In genomic region chr2:122374666-122375331, GRCm38 (mm10) we compare ENCODE assay signal across 7 mouse cellular contexts. TPM values are rescaled to one million over a fixed set of nuclear protein-coding genes. Genes with fewer than 3 reads are reported as not detected.
DNase-seq lines count a peak whose midpoint lies in the region; ATAC-seq lines count a peak whose summit lies in the region.

No protein-coding gene starts in this region.

- peak overlapping the region; percentile 63 for H3K9ac ChIP-seq in embryonic facial prominence, embryonic 14.5 days (ENCODE audit: low read depth, low read length)
- H3K9ac ChIP-seq in stomach, embryonic 14.5 days (replicated peaks; ENCODE audit: low read depth, low read length) = peak overlapping the region; percentile 11; the same call in 1 of the 2 replicates

- H3K9me3 ChIP-seq in embryonic facial prominence, embryonic 14.5 days (ENCODE audit: control insufficient read depth, low read length) = no peaks in the 10 kb centered on the region
- H3K9me3 ChIP-seq in limb, embryonic 10.5 days (replicated peaks) = no peaks in the 10 kb centered on the region
- no peaks in the 10 kb centered on the region for H3K9me3 ChIP-seq in stomach, embryonic 14.5 days (ENCODE audit: control insufficient read depth, low read depth, low read length)

- peak overlapping the region; percentile 62 for H3K4me3 ChIP-seq in embryonic facial prominence, embryonic 14.5 days (ENCODE audit: low read depth, low read length)
- peak overlapping the region; percentile 66 for H3K4me3 ChIP-seq in limb, embryonic 10.5 days
- H3K4me3 ChIP-seq in stomach, embryonic 14.5 days (ENCODE audit: low read depth, low read length) = peak overlapping the region; percentile 36

- no peaks in the 10 kb centered on the region for H3K36me3 ChIP-seq in embryonic facial prominence, embryonic 14.5 days (ENCODE audit: control insufficient read depth, insufficient read depth, low read length)
- H3K36me3 ChIP-seq in limb, embryonic 10.5 days = no peaks in the 10 kb centered on the region
- no peaks in the 10 kb centered on the region for H3K36me3 ChIP-seq in stomach, embryonic 14.5 days (ENCODE audit: control insufficient read depth, insufficient read depth, low read length)

- no peaks in the 10 kb centered on the region for H3K4me1 ChIP-seq in embryonic facial prominence, embryonic 14.5 days (ENCODE audit: control insufficient read depth, insufficient read depth, low read length)
- peaks cover 11% of the 10 kb centered on the region; the same call in 1 of the 2 replicates for H3K4me1 ChIP-seq in limb, embryonic 10.5 days
- no peaks in the 10 kb centered on the region for H3K4me1 ChIP-seq in stomach, embryonic 14.5 days (ENCODE audit: control insufficient read depth, insufficient read depth, low read length)

- H3K4me2 ChIP-seq in embryonic facial prominence, embryonic 14.5 days (ENCODE audit: low read depth, low read length) = peak overlapping the region; percentile 55
- H3K4me2 ChIP-seq in stomach, embryonic 14.5 days (replicated peaks; ENCODE audit: low read depth, low read length) = peak overlapping the region; percentile 38

- ATAC-seq in embryonic facial prominence, embryonic 14.5 days (ENCODE audit: low read depth) = no peak
- ATAC-seq in stomach, embryonic 14.5 days (ENCODE audit: insufficient number of reproducible peaks, insufficient read depth, low FRiP score, low read depth) = no peak

- peak; percentile 53 for DNase-seq in retina, embryonic 14.5 days (ENCODE audit: low spot score)
- DNase-seq in retina, postnatal 1 day = no peak
- DNase-seq in embryonic facial prominence, embryonic 14.5 days (ENCODE audit: low spot score) = no peak
- DNase-seq in limb, embryonic 10.5 days (ENCODE audit: low spot score) = no peak
- DNase-seq in thymus, postnatal 10 days (ENCODE audit: low spot score in 2 of 2) = no peak
- DNase-seq in ovary, adult 18-20 months (ENCODE audit: low spot score) = no peak

- 21% methylated on average over 23 of the region's 23 CpGs for WGBS in embryonic facial prominence, embryonic 14.5 days
- 30% methylated on average over 23 of the region's 23 CpGs for WGBS in limb, embryonic 10.5 days
- WGBS in stomach, embryonic 14.5 days = 20% methylated on average over 23 of the region's 23 CpGs

- peak overlapping the region; percentile 69; the same call in 1 of the 2 replicates for H3K27ac ChIP-seq in embryonic facial prominence, embryonic 14.5 days (replicated peaks; ENCODE audit: low read depth, low read length)
- peak overlapping the region; percentile 67; the same call in 1 of the 2 replicates for H3K27ac ChIP-seq in limb, embryonic 10.5 days
- no peak overlapping the region for H3K27ac ChIP-seq in stomach, embryonic 14.5 days (ENCODE audit: low read length)

- H3K27me3 ChIP-seq in embryonic facial prominence, embryonic 14.5 days (replicated peaks; ENCODE audit: control insufficient read depth, insufficient read depth, low read length) = no peaks in the 10 kb centered on the region
- peaks cover 13% of the 10 kb centered on the region for H3K27me3 ChIP-seq in limb, embryonic 10.5 days (ENCODE audit: low read depth, poor library complexity, severe bottlenecking)
- H3K27me3 ChIP-seq in stomach, embryonic 14.5 days (ENCODE audit: control insufficient read depth, insufficient read depth, low read length) = no peaks in the 10 kb centered on the region

RNA-seq across cellular contexts. Expression of gene Shf, which starts 5.8 kb away (rescaled TPM):
- polyA plus RNA-seq in embryonic facial prominence, embryonic 14.5 days (2014; fragmentation: Nextera tagmentation; extraction: Ambion mirVana) = 5.5 and 6.4 TPM in 2 replicates
- polyA plus RNA-seq in limb, embryonic 10.5 days (2016; fragmentation: Nextera tagmentation; extraction: Ambion mirVana) = 5.4 TPM in 2 replicates
- polyA plus RNA-seq in stomach, embryonic 14.5 days (2014; fragmentation: Nextera tagmentation; extraction: Ambion mirVana) = 3.8 and 5.2 TPM in 2 replicates

RNA-seq across cellular contexts. Expression of gene Slc28a2, which starts 51.5 kb away (rescaled TPM):
- 1.0 and 1.2 TPM in 2 replicates for polyA plus RNA-seq in embryonic facial prominence, embryonic 14.5 days (2014; fragmentation: Nextera tagmentation; extraction: Ambion mirVana)
- polyA plus RNA-seq in limb, embryonic 10.5 days (2016; fragmentation: Nextera tagmentation; extraction: Ambion mirVana) = 0.09 TPM in 1 of 2 replicates, not detected in the other
- polyA plus RNA-seq in stomach, embryonic 14.5 days (2014; fragmentation: Nextera tagmentation; extraction: Ambion mirVana) = 6.6 and 6.9 TPM in 2 replicates

RNA-seq across cellular contexts. Expression of gene Duox1, which starts 59.3 kb away (rescaled TPM):
- polyA plus RNA-seq in embryonic facial prominence, embryonic 14.5 days (2014; fragmentation: Nextera tagmentation; extraction: Ambion mirVana) = 0.34 and 0.67 TPM in 2 replicates
- polyA plus RNA-seq in limb, embryonic 10.5 days (2016; fragmentation: Nextera tagmentation; extraction: Ambion mirVana) = 0.14 and 0.18 TPM in 2 replicates
- polyA plus RNA-seq in stomach, embryonic 14.5 days (2014; fragmentation: Nextera tagmentation; extraction: Ambion mirVana) = 0.36 and 0.53 TPM in 2 replicates
